Mouse (Mus musculus): ENCODE data around the gene Epn3. TPM values are rescaled to one million over a fixed set of nuclear protein-coding genes. Genes with fewer than 3 reads are reported as not detected.

Epn3 gene
- polyA plus RNA-seq, 1 experiment from 2014 or later = 0.47 TPM

DNA sequence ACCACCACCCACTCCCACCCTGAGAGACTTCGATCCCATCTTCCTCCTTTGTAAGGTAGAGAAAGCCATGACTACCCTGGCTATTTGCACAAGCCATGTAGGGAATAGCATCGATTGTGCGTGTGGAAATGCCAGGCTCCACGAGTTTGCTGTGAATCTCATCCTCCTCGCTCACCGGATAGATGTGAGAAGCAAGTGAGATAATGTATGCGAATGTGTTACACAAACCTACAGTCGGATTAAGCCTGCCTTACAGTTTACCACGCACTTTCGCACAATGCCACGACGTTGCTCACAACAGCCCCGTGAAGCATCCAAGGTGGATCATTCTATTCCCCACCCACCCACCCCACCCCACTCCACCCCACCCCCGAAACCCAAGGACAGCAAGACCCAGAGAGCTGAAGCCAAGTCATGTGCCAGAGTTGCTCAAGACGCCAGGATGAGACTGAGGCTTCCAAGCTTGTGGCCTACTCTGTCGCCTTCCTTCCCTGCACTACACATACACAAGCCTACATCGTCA, 33.4 kb downstream of the Epn3 start:
- no peak for ATAC-seq (ENCODE audit: low FRiP score, low read depth)
- Histone ChIP-seq H3K9me3 (no peaks in the 10 kb centered on the region), H3K9ac (replicated peaks) (no peak overlapping the region), H3K36me3 (0 out of 2 replicates have a peak, but pooled peaks cover 5% of the 10 kb centered on the region), H3K4me3 (no peak overlapping the region), H3K27me3 (peaks cover 5% of the 10 kb centered on the region), H3K4me1 (peaks cover 67% of the 10 kb centered on the region), H3K27ac (replicated peaks) (no peak overlapping the region), H3K4me2 (replicated peaks) (no peak overlapping the region)
- WGBS = 85% methylated on average over 17 of the region's 17 CpGs

DNA sequence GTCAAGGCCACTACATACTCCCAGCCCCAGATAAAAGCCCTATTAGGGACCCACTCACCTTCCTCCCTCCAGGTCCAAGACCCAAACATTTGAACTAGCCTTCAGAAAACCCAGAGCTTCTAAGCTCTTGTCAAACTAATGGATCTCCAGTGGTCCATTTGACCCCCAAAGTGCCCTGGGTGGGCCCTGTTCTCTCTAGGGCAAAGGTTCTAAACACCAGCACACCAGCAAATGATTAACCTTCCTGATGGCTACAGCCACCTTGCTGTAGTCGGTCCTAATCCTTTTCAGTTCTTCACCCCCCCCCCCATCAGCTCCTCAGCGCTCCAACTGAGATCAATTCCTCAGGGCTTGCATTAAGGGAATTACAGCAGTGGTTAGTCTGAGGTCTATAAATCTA, 35.6 kb downstream of the Epn3 start:
- WGBS = 53% methylated on average over 2 of the region's 2 CpGs

DNA sequence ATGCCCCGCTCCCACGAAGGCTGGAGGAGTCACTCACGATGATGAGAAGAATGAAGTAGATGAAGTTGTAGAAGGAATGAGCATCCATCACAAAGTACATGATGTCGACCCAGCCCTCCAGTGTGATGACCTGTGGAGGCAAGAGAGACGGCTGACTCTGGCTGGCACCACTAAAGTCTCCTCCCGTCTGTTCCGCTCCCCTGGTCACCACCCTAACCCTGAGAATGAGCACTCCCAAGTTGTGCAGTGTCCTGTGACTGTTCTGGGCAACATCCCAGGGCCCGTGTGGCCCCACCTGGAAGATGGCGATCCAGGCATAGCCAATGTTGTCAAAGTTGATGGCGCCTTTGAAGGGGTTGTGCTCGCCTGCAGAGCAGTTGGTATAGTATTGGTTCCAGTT, 37.9 kb downstream of the Epn3 start:
- ATAC-seq (ENCODE audit: low FRiP score, low read depth) = no peak
- H3K4me2 ChIP-seq (replicated peaks) = no peak overlapping the region
- 93% methylated on average over 11 of the region's 11 CpGs for WGBS
- no peak overlapping the region for H3K27ac ChIP-seq (replicated peaks)
- peaks cover 25% of the 10 kb centered on the region for H3K4me1 ChIP-seq
- no peaks in the 10 kb centered on the region; the same call in 1 of the 2 replicates for H3K27me3 ChIP-seq
- no peaks in the 10 kb centered on the region for H3K9me3 ChIP-seq
- no peak overlapping the region for H3K9ac ChIP-seq (replicated peaks)
- H3K4me3 ChIP-seq = no peak overlapping the region
- H3K36me3 ChIP-seq = peaks cover 28% of the 10 kb centered on the region

More for the DNA sequence above, 35.6 kb downstream of the Epn3 start:
- ATAC-seq (ENCODE audit: low FRiP score, low read depth) = no peak
- Histone ChIP-seq H3K4me1 (peaks cover 45% of the 10 kb centered on the region), H3K27me3 (no peaks in the 10 kb centered on the region; the same call in none of the 2 replicates), H3K4me3 (no peak overlapping the region), H3K9me3 (no peaks in the 10 kb centered on the region), H3K9ac (replicated peaks) (no peak overlapping the region), H3K27ac (replicated peaks) (no peak overlapping the region; the same call in 1 of the 2 replicates), H3K36me3 (peaks cover 17% of the 10 kb centered on the region; the same call in 1 of the 2 replicates), H3K4me2 (replicated peaks) (no peak overlapping the region)

DNA sequence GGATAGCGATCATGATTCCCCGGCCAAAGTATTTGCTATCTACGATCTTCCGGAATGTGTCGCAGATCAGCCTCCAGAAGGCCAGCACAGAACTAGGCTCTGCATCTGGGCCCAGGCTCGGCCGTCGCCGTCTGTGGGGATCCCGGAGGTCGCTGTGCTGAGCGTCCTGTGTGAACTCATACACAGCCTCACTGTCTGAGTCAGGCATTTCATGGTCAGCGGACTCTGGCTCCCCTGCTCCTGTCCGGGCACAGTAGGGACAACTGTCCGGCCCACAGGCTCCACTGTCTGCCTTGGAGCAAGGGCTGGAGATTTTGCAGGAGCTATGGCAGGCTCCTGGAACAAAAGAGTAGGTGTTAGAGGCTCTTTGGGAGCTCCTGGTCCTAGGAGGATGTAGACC, 42.8 kb downstream of the Epn3 start:
- no peak overlapping the region for H3K4me2 ChIP-seq (replicated peaks)
- no peaks in the 10 kb centered on the region for H3K9me3 ChIP-seq
- H3K27ac ChIP-seq (replicated peaks) = no peak overlapping the region
- peaks cover 28% of the 10 kb centered on the region for H3K36me3 ChIP-seq
- H3K4me1 ChIP-seq = peaks cover 9% of the 10 kb centered on the region
- 89% methylated on average over 15 of the region's 15 CpGs for WGBS
- H3K4me3 ChIP-seq = no peak overlapping the region
- ATAC-seq (ENCODE audit: low FRiP score, low read depth) = no peak
- no peak overlapping the region for H3K9ac ChIP-seq (replicated peaks)
- H3K27me3 ChIP-seq = no peaks in the 10 kb centered on the region

DNA sequence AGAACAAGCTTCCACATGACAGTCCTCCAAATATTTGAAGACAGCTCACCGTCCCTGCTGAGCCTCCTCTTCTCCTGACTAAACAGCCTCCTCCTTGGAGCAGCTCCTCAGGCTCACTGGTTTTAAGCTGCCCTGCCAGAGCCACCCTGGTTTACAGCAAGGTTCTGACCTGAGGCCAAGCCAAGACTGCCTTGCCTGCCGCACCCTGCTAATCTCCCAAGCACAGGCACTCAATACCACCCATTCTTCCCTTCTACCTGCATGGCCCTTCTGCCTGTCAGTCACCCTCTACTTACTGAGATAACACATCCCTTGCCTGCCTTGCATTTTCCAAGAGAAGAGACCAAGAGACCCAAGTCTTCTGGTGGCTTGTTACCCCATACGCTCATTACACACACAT, 43.4 kb downstream of the Epn3 start:
- peaks cover 9% of the 10 kb centered on the region for H3K4me1 ChIP-seq
- peaks cover 27% of the 10 kb centered on the region for H3K36me3 ChIP-seq
- 0 out of 2 replicates have a peak overlapping the region, but pooled peaks have one; percentile 16 for H3K27ac ChIP-seq (replicated peaks)
- H3K4me2 ChIP-seq (replicated peaks) = no peak overlapping the region
- no peak overlapping the region for H3K9ac ChIP-seq (replicated peaks)
- no peak overlapping the region for H3K4me3 ChIP-seq
- no peaks in the 10 kb centered on the region for H3K27me3 ChIP-seq
- ATAC-seq (ENCODE audit: low FRiP score, low read depth) = no peak
- WGBS = 86% methylated on average over 3 of the region's 3 CpGs
- no peaks in the 10 kb centered on the region for H3K9me3 ChIP-seq

DNA sequence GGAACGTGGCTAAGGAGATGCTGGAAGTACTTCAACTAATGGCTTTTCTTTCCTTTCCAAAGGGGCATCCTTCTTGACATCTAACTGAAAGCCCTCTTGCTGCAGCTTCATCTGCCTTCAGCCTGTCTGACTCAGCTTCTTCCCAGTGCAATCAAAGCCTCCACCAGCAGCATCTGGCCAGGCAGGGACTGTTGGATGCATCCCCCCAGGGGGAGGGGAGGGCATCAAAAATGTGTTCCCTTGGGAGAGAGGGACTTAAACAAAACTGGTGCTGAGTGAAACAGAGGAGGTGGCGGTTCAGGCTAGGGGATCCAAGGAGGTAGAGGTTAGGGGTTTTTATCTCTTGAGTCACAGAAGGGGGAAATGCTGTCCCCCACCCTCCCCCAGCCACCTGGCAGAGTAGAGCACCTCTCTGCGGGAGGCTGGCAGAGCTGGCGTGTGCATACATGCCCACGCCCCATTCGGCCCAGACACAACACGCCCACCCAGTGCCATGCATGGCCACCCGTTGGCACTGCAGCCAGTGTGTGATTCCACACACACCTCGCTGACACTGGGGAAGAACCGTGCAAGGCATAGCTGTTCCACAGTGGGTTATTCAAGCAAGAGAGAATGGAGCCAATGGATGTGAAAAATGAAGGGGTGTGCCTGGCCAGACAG, 44.5 kb downstream of the Epn3 start:
- Histone ChIP-seq H3K4me3 (no peak overlapping the region), H3K9ac (replicated peaks) (no peak overlapping the region), H3K36me3 (peaks cover 23% of the 10 kb centered on the region), H3K9me3 (no peaks in the 10 kb centered on the region), H3K4me2 (replicated peaks) (no peak overlapping the region), H3K4me1 (peaks cover 18% of the 10 kb centered on the region), H3K27ac (replicated peaks) (no peak overlapping the region), H3K27me3 (no peaks in the 10 kb centered on the region)
- ATAC-seq (ENCODE audit: low FRiP score, low read depth) = no peak
- WGBS = 86% methylated on average over 10 of the region's 10 CpGs

DNA sequence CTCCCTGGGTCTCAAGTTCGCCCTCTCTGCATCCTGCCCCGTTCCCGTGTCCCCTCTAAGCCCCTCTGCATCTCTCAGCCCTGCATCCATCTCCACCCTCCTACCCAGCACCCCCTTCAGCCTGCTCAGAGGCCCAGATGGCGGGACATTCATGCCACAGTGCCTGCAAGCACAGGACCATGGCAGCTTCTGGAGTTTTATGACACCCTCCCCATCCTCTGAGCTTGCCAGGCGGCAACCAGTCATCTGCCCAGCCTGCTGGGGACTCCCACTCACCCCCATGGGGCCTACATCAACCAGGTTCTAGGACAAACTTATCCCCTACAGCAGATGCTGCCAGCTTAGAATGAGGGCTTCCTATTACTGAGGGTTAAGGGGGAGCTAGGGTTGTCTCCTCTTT, 45.0 kb downstream of the Epn3 start:
- H3K36me3 ChIP-seq = peaks cover 21% of the 10 kb centered on the region

DNA sequence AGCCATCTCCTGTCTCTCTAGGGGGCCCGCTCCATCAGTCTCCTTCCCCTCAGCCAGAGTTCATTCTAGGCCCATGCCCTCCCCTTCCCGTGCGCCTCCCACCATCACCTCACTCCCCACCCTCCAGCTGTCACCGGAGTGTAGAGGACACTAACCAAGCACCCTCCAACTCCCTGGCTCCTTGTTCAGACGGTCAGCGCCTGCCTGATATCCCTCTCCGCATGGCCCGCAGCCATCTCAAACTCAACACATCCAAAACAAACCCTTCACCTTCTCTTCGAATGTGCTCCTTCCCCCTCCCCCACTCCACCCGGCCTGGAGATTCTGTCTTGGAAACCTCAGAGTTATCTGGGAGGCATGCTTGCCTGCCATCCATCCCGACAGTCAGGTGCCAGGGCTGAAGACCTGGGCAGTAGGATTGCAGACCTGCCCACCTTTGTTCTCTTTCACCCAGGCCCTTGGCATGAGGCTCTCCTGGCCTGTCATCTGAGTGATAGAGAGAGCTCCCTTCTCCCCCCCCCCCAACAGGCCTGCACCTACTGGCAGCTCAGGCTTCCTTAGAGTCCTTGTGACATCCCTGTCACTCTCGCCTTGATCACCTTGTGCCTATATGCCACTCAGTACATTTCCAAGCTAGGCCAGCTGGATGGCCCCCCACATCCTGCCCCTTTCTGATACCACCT, 48.5 kb downstream of the Epn3 start:
- H3K27me3 ChIP-seq = no peaks in the 10 kb centered on the region
- 72% methylated on average over 12 of the region's 12 CpGs for WGBS
- no peak for ATAC-seq (ENCODE audit: low FRiP score, low read depth)
- no peak overlapping the region for H3K9ac ChIP-seq (replicated peaks)
- H3K4me3 ChIP-seq = no peak overlapping the region
- H3K9me3 ChIP-seq = no peaks in the 10 kb centered on the region
- 0 out of 2 replicates have a peak, but pooled peaks cover 4% of the 10 kb centered on the region for H3K36me3 ChIP-seq
- H3K27ac ChIP-seq (replicated peaks) = no peak overlapping the region
- peaks cover 40% of the 10 kb centered on the region for H3K4me1 ChIP-seq
- no peak overlapping the region for H3K4me2 ChIP-seq (replicated peaks)

More for the DNA sequence above, 45.0 kb downstream of the Epn3 start:
- no peak overlapping the region for H3K4me2 ChIP-seq (replicated peaks)
- H3K27me3 ChIP-seq = no peaks in the 10 kb centered on the region
- no peaks in the 10 kb centered on the region for H3K9me3 ChIP-seq
- no peak overlapping the region for H3K4me3 ChIP-seq
- peaks cover 24% of the 10 kb centered on the region for H3K4me1 ChIP-seq
- ATAC-seq (ENCODE audit: low FRiP score, low read depth) = no peak
- no peak overlapping the region for H3K27ac ChIP-seq (replicated peaks)
- 72% methylated on average over 5 of the region's 5 CpGs for WGBS
- no peak overlapping the region; the same call in 1 of the 2 replicates for H3K9ac ChIP-seq (replicated peaks)

DNA sequence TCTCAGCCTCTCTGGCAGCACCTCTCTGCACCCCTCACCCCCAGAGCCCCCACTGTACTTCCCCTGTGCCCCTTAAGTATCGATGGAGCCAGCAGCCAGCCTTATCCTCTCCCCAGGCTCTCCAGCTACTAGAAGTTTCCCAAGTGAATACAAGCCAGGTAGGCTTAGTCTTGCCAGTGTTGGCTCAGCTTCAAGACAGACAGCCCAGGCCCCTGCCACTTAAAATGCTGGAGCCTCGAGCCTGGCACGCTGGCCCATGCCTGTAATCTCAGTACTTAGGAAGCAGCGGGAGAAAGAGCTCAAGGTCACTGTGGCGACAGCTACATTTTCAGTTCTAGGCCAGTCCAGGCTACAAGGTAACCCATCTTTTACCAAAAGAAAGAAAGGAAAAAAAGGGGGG, 49.9 kb downstream of the Epn3 start:
- Histone ChIP-seq H3K9ac (replicated peaks) (no peak overlapping the region), H3K4me2 (replicated peaks) (no peak overlapping the region), H3K27me3 (no peaks in the 10 kb centered on the region), H3K36me3 (no peaks in the 10 kb centered on the region), H3K4me1 (peaks cover 49% of the 10 kb centered on the region), H3K9me3 (no peaks in the 10 kb centered on the region), H3K4me3 (no peak overlapping the region), H3K27ac (replicated peaks) (peak overlapping the region; percentile 65)
- WGBS = 63% methylated on average over 5 of the region's 5 CpGs
- no peak for ATAC-seq (ENCODE audit: low FRiP score, low read depth)

DNA sequence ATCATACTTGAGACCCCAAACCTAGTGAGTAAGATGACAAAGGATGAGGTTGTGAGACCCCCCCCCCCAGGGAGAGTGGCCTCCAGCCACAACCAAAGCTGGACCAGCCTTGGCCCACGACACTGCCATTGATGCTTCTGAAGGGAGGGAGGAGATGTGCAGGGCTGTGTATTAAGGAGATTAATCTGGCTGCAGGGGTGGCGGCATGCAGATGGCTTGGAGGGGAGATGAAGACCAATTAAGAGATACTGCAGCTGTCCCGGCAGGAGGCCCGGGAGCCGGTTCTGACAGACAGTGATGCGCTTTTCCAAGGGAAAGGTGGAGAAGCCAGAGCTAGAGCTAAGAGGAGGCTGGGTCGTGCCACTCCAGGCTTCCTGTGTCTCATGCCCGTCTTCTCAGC, 50.5 kb downstream of the Epn3 start:
- H3K9me3 ChIP-seq = no peaks in the 10 kb centered on the region
- no peak overlapping the region for H3K9ac ChIP-seq (replicated peaks)
- no peak overlapping the region for H3K4me2 ChIP-seq (replicated peaks)
- H3K4me3 ChIP-seq = no peak overlapping the region
- no peaks in the 10 kb centered on the region for H3K36me3 ChIP-seq
- peak overlapping the region; percentile 65 for H3K27ac ChIP-seq (replicated peaks)
- H3K27me3 ChIP-seq = no peaks in the 10 kb centered on the region
- H3K4me1 ChIP-seq = peaks cover 51% of the 10 kb centered on the region
- ATAC-seq (ENCODE audit: low FRiP score, low read depth) = no peak
- 21% methylated on average over 8 of the region's 8 CpGs for WGBS

DNA sequence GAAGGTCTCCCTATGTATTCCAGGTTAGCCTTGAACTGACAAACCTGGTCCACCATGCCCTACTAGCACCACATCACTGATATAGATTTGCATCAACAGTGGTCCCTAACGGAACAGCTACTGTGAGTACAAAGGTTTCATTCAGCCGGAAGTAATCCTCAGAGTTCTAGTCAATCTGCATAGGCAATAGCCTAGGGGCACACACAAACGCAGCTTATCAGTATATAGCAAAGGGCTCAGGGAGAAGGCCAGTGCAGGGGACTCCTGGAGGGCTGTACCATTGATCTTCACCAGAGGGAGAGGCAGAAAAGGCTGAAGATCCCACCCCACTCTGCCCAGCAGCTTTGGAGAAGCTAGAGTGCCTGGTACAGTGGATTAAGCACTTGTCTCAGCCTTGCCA, 52.8 kb downstream of the Epn3 start:
- Histone ChIP-seq H3K27me3 (no peaks in the 10 kb centered on the region), H3K27ac (replicated peaks) (peak overlapping the region; percentile 16; the same call in 1 of the 2 replicates), H3K9ac (replicated peaks) (no peak overlapping the region), H3K36me3 (peaks cover 13% of the 10 kb centered on the region; the same call in 1 of the 2 replicates), H3K9me3 (no peaks in the 10 kb centered on the region), H3K4me1 (peaks cover 59% of the 10 kb centered on the region), H3K4me3 (no peak overlapping the region), H3K4me2 (replicated peaks) (no peak overlapping the region)
- ATAC-seq (ENCODE audit: low FRiP score, low read depth) = no peak
- WGBS = 18% methylated on average over 3 of the region's 3 CpGs

DNA sequence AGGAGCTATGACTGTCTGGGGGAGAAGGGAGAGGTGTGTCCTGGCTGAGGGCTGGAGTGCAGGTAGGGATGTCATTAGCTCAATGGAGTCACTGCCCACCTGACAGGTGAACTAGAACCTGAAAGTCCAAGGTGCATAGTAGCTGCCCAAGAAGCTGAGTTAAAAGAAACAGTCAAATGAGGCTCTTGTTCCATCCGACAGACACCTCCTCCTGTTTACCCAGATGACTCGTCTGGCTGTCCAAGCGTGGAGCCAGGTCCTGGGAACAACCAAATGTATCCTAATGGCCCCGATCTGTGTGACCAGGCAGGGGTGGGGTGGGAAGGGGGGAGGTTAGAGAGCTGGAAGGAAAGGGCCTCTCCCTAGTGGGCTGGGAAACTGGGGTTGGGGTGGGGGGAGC, 54.5 kb downstream of the Epn3 start:
- no peak overlapping the region for H3K9ac ChIP-seq (replicated peaks)
- H3K36me3 ChIP-seq = peaks cover 13% of the 10 kb centered on the region; the same call in 1 of the 2 replicates
- 34% methylated on average over 4 of the region's 4 CpGs for WGBS
- no peak overlapping the region for H3K4me3 ChIP-seq
- no peaks in the 10 kb centered on the region for H3K9me3 ChIP-seq
- H3K4me2 ChIP-seq (replicated peaks) = no peak overlapping the region
- ATAC-seq (ENCODE audit: low FRiP score, low read depth) = no peak
- H3K27me3 ChIP-seq = no peaks in the 10 kb centered on the region
- H3K27ac ChIP-seq (replicated peaks) = peak overlapping the region; percentile 43; the same call in 1 of the 2 replicates
- H3K4me1 ChIP-seq = peaks cover 67% of the 10 kb centered on the region

All from midbrain, embryonic 12.5 days (tissue).